Mouse (Mus musculus) retina, adult 2 months (tissue): ENCODE data around the gene Gm49359.
"Not testable (repeated sequence)": the region's sequence is repeated elsewhere in the genome, so short reads cannot be mapped to it uniquely, and the experiment has no call there.

ENCODE experiments used
- DNase-seq: peaks from one replicate; pipeline ENCODE4 v3.0.0-alpha.2; 2012; ENCODE audit warnings: low read depth, low spot score

Gene Gm49359

GRCm38 (mm10) chr13:62466424-62467334 lies at the start of gene Gm49359:
Gm49359 (minus strand) TSS chr13:62466832.
- DNase-seq: peak; percentile 89

DNA sequence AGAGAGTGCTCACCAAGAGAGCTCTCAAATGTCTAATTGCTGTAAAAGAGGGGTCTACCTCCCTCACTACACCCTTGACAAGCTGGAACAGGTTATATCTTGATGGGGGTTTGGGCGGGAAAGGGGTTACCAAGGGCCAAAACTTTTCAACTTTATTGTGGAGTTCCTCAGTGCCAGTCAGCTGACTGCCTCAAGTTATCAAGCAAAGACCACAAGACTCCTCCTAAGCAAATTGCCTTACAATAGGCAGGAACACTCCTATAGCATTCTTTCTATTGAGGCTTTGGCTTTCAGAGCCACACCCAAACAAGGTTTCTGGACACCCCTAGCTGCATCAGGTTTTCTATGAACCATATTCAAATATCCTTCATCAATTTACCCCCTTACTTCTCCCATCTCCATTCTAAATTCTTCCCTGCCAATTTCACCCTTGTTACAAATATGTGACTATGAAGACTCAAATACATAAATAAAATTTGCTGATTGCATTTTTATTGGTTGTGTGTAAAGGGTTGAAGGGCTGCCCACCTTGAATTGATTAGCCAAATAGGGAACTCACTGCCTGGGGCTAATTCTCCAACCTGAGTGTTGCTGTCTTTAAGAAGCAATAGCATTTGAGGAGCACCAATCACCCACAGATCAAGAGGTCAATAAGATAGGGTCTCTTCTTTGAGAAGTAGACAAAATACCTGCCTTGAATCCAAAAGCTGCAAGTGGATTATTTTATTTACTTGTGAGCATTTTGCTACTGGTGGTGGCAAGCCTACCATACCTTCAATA lies 44.2 kb upstream of the Gm49359 start:
- not testable (repeated sequence) for DNase-seq

DNA sequence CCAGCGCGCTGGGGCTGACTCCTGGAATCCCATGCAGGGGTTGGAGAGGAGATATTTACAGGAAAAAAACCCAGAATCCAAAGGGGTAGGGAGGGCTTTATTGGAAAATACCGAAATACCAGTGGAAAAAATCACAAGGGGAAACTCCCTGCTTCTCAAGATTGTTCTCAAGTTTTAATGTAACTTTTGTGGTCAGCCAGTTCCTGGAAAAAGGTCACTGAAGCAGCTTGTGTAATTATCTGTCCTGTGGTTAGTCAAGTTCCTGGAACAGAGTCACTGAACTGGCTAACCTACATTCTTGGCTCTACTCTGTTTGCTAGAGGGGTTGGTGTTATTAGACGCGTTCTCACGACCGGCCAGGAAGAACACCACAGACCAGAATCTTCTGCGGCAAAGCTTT lies 6.0 kb upstream of the Gm49359 start:
- DNase-seq: not testable (repeated sequence)

- DNase-seq: peak; percentile 39
Observed at GRCm38 (mm10) chr13:62469947-62470346, 3.3 kb upstream of the Gm49359 start.
